Mouse (Mus musculus) bone marrow macrophage, adult 2 months (primary cell): Measurements from ENCODE around the gene Slc9a3r1.

Experiments
- CTCF ChIP-seq: IDR thresholded peaks from 2 replicates; pipeline ENCODE4 v1.5.1; 2012; ENCODE audit warnings: low read depth, mild to moderate bottlenecking, low read length, moderate library complexity
- POLR2A ChIP-seq: IDR thresholded peaks from 2 replicates; pipeline ENCODE4 v1.6.1; 2012; ENCODE audit warnings: mild to moderate bottlenecking, low read depth, low read length, borderline replicate concordance

DNA sequence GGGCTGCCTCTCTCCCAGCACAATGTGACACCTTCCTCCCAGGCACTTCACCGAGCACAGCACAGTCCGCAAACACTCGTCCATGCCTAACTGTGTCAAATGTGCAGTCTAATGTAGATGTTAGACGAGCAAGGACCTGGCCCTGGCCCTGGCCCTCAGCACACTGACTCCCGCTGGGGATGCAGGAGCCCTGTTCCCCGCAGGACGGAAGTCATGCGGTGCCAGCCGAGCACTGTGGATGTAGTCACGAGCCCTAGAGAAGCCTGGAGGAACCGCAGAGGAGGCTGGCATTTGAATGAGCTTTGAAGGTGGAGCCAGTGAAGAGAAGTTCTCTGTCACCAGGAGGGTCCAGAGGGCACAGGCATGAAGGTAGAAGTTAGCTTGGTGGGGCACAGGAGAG lies 60.3 kb downstream of the Slc9a3r1 start:
- TF ChIP-seq POLR2A, result no peak
- no peak for TF ChIP-seq CTCF
